In genomic region chr5:52116404-52116803, GRCm38 (mm10) we compare ENCODE assay signal across 8 mouse cellular contexts.
DNase-seq lines count a peak whose midpoint lies in the region; ATAC-seq lines count a peak whose summit lies in the region.

No protein-coding gene starts in this region.

- H3K4me1 ChIP-seq in neural tube, embryonic 11.5 days (ENCODE audit: control insufficient read depth, insufficient read depth, low read length) = peaks cover 12% of the 10 kb centered on the region; the same call in 1 of the 2 replicates
- H3K4me1 ChIP-seq in hindbrain, embryonic 12.5 days = peaks cover 26% of the 10 kb centered on the region
- peaks cover 44% of the 10 kb centered on the region for H3K4me1 ChIP-seq in midbrain, embryonic 10.5 days

- H3K9ac ChIP-seq in neural tube, embryonic 11.5 days (ENCODE audit: low read length) = no peak overlapping the region
- no peak overlapping the region for H3K9ac ChIP-seq in hindbrain, embryonic 12.5 days

- H3K9me3 ChIP-seq in neural tube, embryonic 11.5 days (ENCODE audit: control insufficient read depth, low read length) = no peaks in the 10 kb centered on the region
- H3K9me3 ChIP-seq in hindbrain, embryonic 12.5 days (replicated peaks) = no peaks in the 10 kb centered on the region
- no peaks in the 10 kb centered on the region for H3K9me3 ChIP-seq in midbrain, embryonic 10.5 days (replicated peaks)

- peak; percentile 16 for DNase-seq in embryo, embryonic 10.5 days (ENCODE audit: low spot score)
- no peak for DNase-seq in embryo, embryonic 10 days (ENCODE audit: low spot score)
- DNase-seq in neural tube, embryonic 11.5 days (ENCODE audit: low spot score) = peak; percentile 18
- no peak for DNase-seq in neural tube, embryonic 10.5 days (ENCODE audit: extremely low spot score, low spot score)
- no peak for DNase-seq in midbrain, embryonic 10.5 days (ENCODE audit: low spot score)
- DNase-seq in c-Kit-positive CD71-positive TER-119-positive erythroid progenitor cells, embryonic 14.5 days (ENCODE audit: low spot score) = no peak
- no peak for DNase-seq in lung, adult 18-20 months

- H3K36me3 ChIP-seq in neural tube, embryonic 11.5 days (ENCODE audit: control insufficient read depth, insufficient read depth, low read length) = no peaks in the 10 kb centered on the region
- no peaks in the 10 kb centered on the region for H3K36me3 ChIP-seq in hindbrain, embryonic 12.5 days
- no peaks in the 10 kb centered on the region for H3K36me3 ChIP-seq in midbrain, embryonic 10.5 days

- peak overlapping the region; percentile 67; the same call in 1 of the 2 replicates for H3K4me3 ChIP-seq in neural tube, embryonic 11.5 days (ENCODE audit: low read depth, low read length)
- peak overlapping the region; percentile 65 for H3K4me3 ChIP-seq in hindbrain, embryonic 12.5 days
- H3K4me3 ChIP-seq in midbrain, embryonic 10.5 days = peak overlapping the region; percentile 61

- ATAC-seq in neural tube, embryonic 11.5 days (ENCODE audit: insufficient read depth, low FRiP score, low TSS enrichment) = peak; percentile 4; the same call in 1 of the 2 replicates
- 0 out of 2 replicates have a peak, but pooled peaks have one; percentile 0 for ATAC-seq in hindbrain, embryonic 12.5 days (ENCODE audit: low FRiP score)

- WGBS in neural tube, embryonic 11.5 days = 2% methylated on average over 17 of the region's 17 CpGs
- WGBS in hindbrain, embryonic 12.5 days = 6% methylated on average over 17 of the region's 17 CpGs
- 1% methylated on average over 17 of the region's 17 CpGs for WGBS in midbrain, embryonic 10.5 days

- peaks cover 20% of the 10 kb centered on the region for H3K27me3 ChIP-seq in neural tube, embryonic 11.5 days (ENCODE audit: control insufficient read depth, insufficient read depth, low read length)
- H3K27me3 ChIP-seq in hindbrain, embryonic 12.5 days = peaks cover 42% of the 10 kb centered on the region
- H3K27me3 ChIP-seq in midbrain, embryonic 10.5 days (ENCODE audit: low read depth, poor library complexity, severe bottlenecking) = peaks cover 64% of the 10 kb centered on the region

- H3K4me2 ChIP-seq in neural tube, embryonic 11.5 days (ENCODE audit: low read depth) = peak overlapping the region; percentile 90
- H3K4me2 ChIP-seq in hindbrain, embryonic 12.5 days (replicated peaks) = peak overlapping the region; percentile 96

- no peak overlapping the region for H3K27ac ChIP-seq in neural tube, embryonic 11.5 days (ENCODE audit: low read depth, low read length)
- no peak overlapping the region for H3K27ac ChIP-seq in hindbrain, embryonic 12.5 days
- no peak overlapping the region for H3K27ac ChIP-seq in midbrain, embryonic 10.5 days (replicated peaks)

Comparison
In these comparisons a context has a peak if more than half of its experiments do, and no peak if none do; other contexts are left out.
1. DNase-seq: peak in embryo, embryonic 10.5 days (single experiment) and neural tube, embryonic 11.5 days (single experiment); none in embryo, embryonic 10 days (single experiment), neural tube, embryonic 10.5 days (single experiment), midbrain, embryonic 10.5 days (single experiment), c-Kit-positive CD71-positive TER-119-positive erythroid progenitor cells, embryonic 14.5 days (single experiment) and lung, adult 18-20 months (0 of 2).
2. Peak in every context shown above with its lines, with median percentiles within 50 percentile points of each other: H3K4me3 ChIP-seq.